Mouse (Mus musculus): ENCODE results near the gene Ctu2. TPM values are rescaled to one million over a fixed set of nuclear protein-coding genes. Genes with fewer than 3 reads are reported as not detected.

Ctu2 gene
- total and polyA plus RNA-seq, 3 experiments = 23.8 to 63.1 (median 40.4) TPM

DNA sequence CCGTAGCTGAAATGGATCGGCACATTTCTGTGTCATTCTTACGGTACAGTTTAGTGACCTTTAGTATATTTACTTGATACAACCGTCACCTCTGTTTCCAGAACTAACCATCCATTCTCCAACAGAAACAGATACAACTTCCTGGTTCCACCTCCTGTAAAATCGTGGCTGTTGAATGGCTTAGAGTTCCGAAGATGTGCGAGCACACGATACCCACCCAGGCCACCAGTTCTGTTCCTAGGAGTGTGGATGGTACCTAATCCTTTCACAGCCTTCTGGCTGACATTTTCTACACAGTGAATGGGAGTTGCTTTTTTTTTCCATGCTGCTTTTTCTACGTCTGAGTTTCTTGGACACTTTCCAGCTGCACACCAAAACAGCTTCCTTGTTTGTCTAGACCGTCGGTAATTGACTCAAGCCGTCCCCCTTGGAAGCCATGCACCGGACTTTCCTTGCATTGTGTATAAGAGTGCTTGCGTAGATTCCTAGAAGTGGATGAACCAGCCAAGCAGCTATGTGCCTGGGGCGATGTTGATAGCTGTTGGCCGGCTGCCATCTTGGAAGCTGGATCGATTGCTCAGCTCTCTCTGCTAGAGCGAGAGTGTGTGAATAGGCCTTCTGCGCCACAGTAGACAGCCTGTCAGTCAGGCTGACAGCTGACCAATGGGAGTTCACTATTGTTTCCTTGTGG is 31.7 kb upstream of the Ctu2 start:
- Histone ChIP-seq H3K27me3 (replicated peaks) (no peaks in the 10 kb centered on the region), H3K4me3 (replicated peaks in 1 of 3; ENCODE audit: low read depth in 2 of 3, low read length in 2 of 3, poor library complexity in 1 of 3) (peak overlapping the region; percentile 65 to 74 (median 73)), H3K36me3 (replicated peaks in 1 of 2; ENCODE audit: control insufficient read depth in 1 of 2, insufficient read depth in 1 of 2, low read length in 1 of 2) (peaks cover 8 to 24% of the 10 kb centered on the region in 2 experiments), H3K9me3 (replicated peaks; ENCODE audit: low read length) (peaks cover 3% of the 10 kb centered on the region), H3K4me1 (ENCODE audit: control insufficient read depth in 1 of 2, insufficient read depth in 2 of 2) (peaks cover 4 to 32% of the 10 kb centered on the region in 2 experiments; a peak in 3 of 4 replicates), H3K4me2 (ENCODE audit: insufficient read depth, low read depth, poor library complexity, severe bottlenecking) (peak overlapping the region; percentile 69), H3K79me2 (replicated peaks; ENCODE audit: control insufficient read depth, extremely low read depth, insufficient read depth, poor library complexity, severe bottlenecking) (no peaks in the 10 kb centered on the region), H3K27ac (ENCODE audit: insufficient read depth, low read depth) (peak overlapping the region; percentile 54), H3K9ac (ENCODE audit: insufficient read depth, low read depth) (peak overlapping the region; percentile 72)
- dilution Hi-C loops (cut with MboI; ENCODE audit: extremely low pct_ligation_motif_present, extremely low pct_unique_long_range_greater_than_20kb, low sequenced_read_pairs) (no loop called here), in situ Hi-C loops (cut with MboI; ENCODE audit: low pct_ligation_motif_present, low pct_unique_long_range_greater_than_20kb, low sequenced_read_pairs) (loop anchor here (25.0 kb wide), 1 partner anchor 857 kb away; the partner anchor contains the start of genes Fbxo31 and Map1lc3b)
- DNase-seq (ENCODE audit: extremely low read depth) = peak; percentile 86
- TF ChIP-seq CHD1 (IDR thresholded peaks at IDR 0.05; ENCODE audit: low read depth, low read length) = peak; percentile 83
- TF ChIP-seq MEF2A (IDR thresholded peaks at IDR 0.05; ENCODE audit: borderline replicate concordance, low read depth, low read length) = no peak
- TF ChIP-seq ELF1 (IDR thresholded peaks at IDR 0.05; ENCODE audit: low read depth, low read length) = peak; percentile 58
- no peak for TF ChIP-seq CTCF (conservative IDR thresholded peaks at IDR 0.05 in 1 of 2, IDR thresholded peaks at IDR 0.05 in 1 of 2; ENCODE audit: low read depth in 2 of 2, low read length in 2 of 2)
- peak; percentile 54 for TF ChIP-seq MXI1 (IDR thresholded peaks at IDR 0.05; ENCODE audit: low read depth, low read length)
- no peak for TF ChIP-seq SMC3 (IDR thresholded peaks at IDR 0.05; ENCODE audit: low read depth, low read length)
- no peak for TF ChIP-seq PAX5 (IDR thresholded peaks at IDR 0.05; ENCODE audit: low read length)
- no peak for TF ChIP-seq USF2 (conservative IDR thresholded peaks at IDR 0.05; ENCODE audit: low read depth, low read length)
- TF ChIP-seq RCOR1 (conservative IDR thresholded peaks at IDR 0.05; ENCODE audit: low read depth, low read length) = no peak
- peak; percentile 82 for TF ChIP-seq TCF12 (IDR thresholded peaks at IDR 0.05; ENCODE audit: low read depth, low read length)
- peak; percentile 90 for TF ChIP-seq SIN3A (IDR thresholded peaks at IDR 0.05; ENCODE audit: low read length)
- TF ChIP-seq MAFK (IDR thresholded peaks at IDR 0.05; ENCODE audit: insufficient replicate concordance, low read length) = no peak
- peak; percentile 66 for TF ChIP-seq POLR2A (IDR thresholded peaks at IDR 0.05; ENCODE audit: low read depth, low read length)
- TF ChIP-seq ZKSCAN1 (IDR thresholded peaks at IDR 0.05; ENCODE audit: borderline replicate concordance, low read depth, low read length) = no peak
- 0 out of 2 replicates have a peak, but pooled peaks have one; percentile 15 for TF ChIP-seq NELFE (IDR thresholded peaks at IDR 0.05; ENCODE audit: low read depth, low read length)
- no peak for TF ChIP-seq USF1 (IDR thresholded peaks at IDR 0.05; ENCODE audit: low read depth, low read length)
- peak; percentile 36; the same call in 1 of the 2 replicates for TF ChIP-seq ETS1 (conservative IDR thresholded peaks at IDR 0.05; ENCODE audit: low read depth, low read length)
- TF ChIP-seq NRF1 (IDR thresholded peaks at IDR 0.05; ENCODE audit: low read depth, low read length) = peak; percentile 68
- no peak for TF ChIP-seq GABPA (IDR thresholded peaks at IDR 0.05; ENCODE audit: insufficient replicate concordance, low read depth, low read length)
- TF ChIP-seq HCFC1 (IDR thresholded peaks at IDR 0.05; ENCODE audit: low read depth, low read length) = peak; percentile 82
- no peak for TF ChIP-seq MYC (IDR thresholded peaks at IDR 0.05; ENCODE audit: low read depth, low read length)
- peak; percentile 34; the same call in 1 of the 2 replicates for TF ChIP-seq IRF4 (IDR thresholded peaks at IDR 0.05; ENCODE audit: low read depth, low read length)
- no peak for TF ChIP-seq ZC3H11A (IDR thresholded peaks at IDR 0.05; ENCODE audit: low read depth, low read length)
- TF ChIP-seq BHLHE40 (IDR thresholded peaks at IDR 0.05; ENCODE audit: low read depth, low read length) = 0 out of 2 replicates have a peak, but pooled peaks have one; percentile 0
- no peak for TF ChIP-seq RAD21 (IDR thresholded peaks at IDR 0.05; ENCODE audit: low read depth, low read length)
- peak; percentile 32; the same call in 1 of the 2 replicates for TF ChIP-seq MAX (IDR thresholded peaks at IDR 0.05; ENCODE audit: low read length)
- TF ChIP-seq JUND (conservative IDR thresholded peaks at IDR 0.05; ENCODE audit: low read depth, low read length) = no peak
- no peak for TF ChIP-seq CHD2 (IDR thresholded peaks at IDR 0.05; ENCODE audit: low read length)
- TF ChIP-seq TBP (conservative IDR thresholded peaks at IDR 0.05; ENCODE audit: low read depth, low read length) = peak; percentile 76
- peak; percentile 52 for TF ChIP-seq ZNF384 (IDR thresholded peaks at IDR 0.05; ENCODE audit: low read depth, low read length)

Data from CH12.LX (cell line).